ENCODE assay signal across 11 mouse cellular contexts in the genomic region with DNA sequence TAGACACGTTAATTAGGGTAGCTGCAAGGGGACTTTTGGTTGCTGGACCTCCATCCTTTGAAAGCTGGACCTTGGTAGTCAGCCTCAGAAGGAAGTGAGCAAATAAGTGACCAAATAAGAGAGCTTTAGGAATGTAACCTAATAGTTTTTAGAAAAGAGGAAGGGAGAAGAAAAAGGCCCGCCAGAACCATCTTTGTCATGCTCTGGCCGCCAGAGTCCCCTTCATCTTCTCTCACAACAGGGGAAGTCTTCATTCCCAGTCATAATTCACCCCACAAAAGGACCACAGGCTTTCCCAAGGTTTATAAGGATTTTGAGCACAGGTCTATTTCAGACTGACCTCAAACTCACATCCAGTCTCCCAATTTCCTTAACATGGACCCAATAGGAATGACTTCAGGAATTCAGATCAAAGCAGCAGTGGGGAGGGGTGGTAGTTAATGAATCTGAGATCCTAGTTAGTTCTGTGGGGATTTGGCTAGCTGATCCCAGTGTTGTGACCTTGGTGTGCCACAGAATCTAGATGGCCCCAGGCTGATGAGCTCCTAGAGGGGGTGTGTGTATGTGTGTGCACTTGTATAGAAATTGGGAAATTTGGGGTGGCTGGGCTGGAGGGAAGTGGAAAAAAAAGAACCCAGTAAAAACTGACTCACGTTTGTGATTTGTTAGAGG. TPM values are rescaled to one million over a fixed set of nuclear protein-coding genes. Genes with fewer than 3 reads are reported as not detected.
DNase-seq lines count a peak whose midpoint lies in the region; ATAC-seq and TF ChIP-seq lines count a peak whose summit lies in the region.
"Had no signal": no experiment of that assay in that cellular context is flagged by ENCODE, and none has a peak within 500 bp of the region (broad histone marks: within the 10 kb centered on the region; RNA-seq: fewer than 3 reads in every experiment).

No protein-coding gene starts in this region.

- H3K9ac ChIP-seq in heart, embryonic 15.5 days = no peak overlapping the region
- H3K9ac ChIP-seq in stomach, embryonic 16.5 days (ENCODE audit: low read length) = no peak overlapping the region
- no peak overlapping the region for H3K9ac ChIP-seq in stomach, postnatal 0 days (ENCODE audit: low read length)
- no peak overlapping the region for H3K9ac ChIP-seq in heart, embryonic 12.5 days

- peaks cover 58% of the 10 kb centered on the region for H3K36me3 ChIP-seq in heart, embryonic 15.5 days
- peaks cover 29% of the 10 kb centered on the region; the same call in 1 of the 2 replicates for H3K36me3 ChIP-seq in stomach, embryonic 16.5 days (ENCODE audit: control insufficient read depth, insufficient read depth, low read length)
- H3K36me3 ChIP-seq in stomach, postnatal 0 days (ENCODE audit: control insufficient read depth, insufficient read depth, low read length) = peaks cover 14% of the 10 kb centered on the region
- peaks cover 63% of the 10 kb centered on the region for H3K36me3 ChIP-seq in heart, embryonic 12.5 days

- H3K27ac ChIP-seq in heart, embryonic 15.5 days = 0 out of 2 replicates have a peak overlapping the region, but pooled peaks have one; percentile 26
- peak overlapping the region; percentile 4; the same call in 1 of the 2 replicates for H3K27ac ChIP-seq in stomach, embryonic 16.5 days (ENCODE audit: low read length)
- no peak overlapping the region for H3K27ac ChIP-seq in stomach, postnatal 0 days (replicated peaks)
- H3K27ac ChIP-seq in heart, embryonic 12.5 days (ENCODE audit: poor library complexity, severe bottlenecking) = no peak overlapping the region

- H3K27me3 ChIP-seq in heart, embryonic 15.5 days = no peaks in the 10 kb centered on the region
- no peaks in the 10 kb centered on the region for H3K27me3 ChIP-seq in stomach, embryonic 16.5 days (ENCODE audit: control insufficient read depth, insufficient read depth, low read length)
- no peaks in the 10 kb centered on the region for H3K27me3 ChIP-seq in stomach, postnatal 0 days (ENCODE audit: control insufficient read depth, insufficient read depth, low read length)
- H3K27me3 ChIP-seq in heart, embryonic 12.5 days (replicated peaks) = no peaks in the 10 kb centered on the region

- DNase-seq in heart, adult 8-10 months (ENCODE audit: low spot score) = no peak
- DNase-seq in stomach, postnatal 0 days (ENCODE audit: low spot score) = no peak
- DNase-seq in kidney, postnatal 25 days = peak; percentile 46 to 71
- DNase-seq in spleen, postnatal 14 days (ENCODE audit: low spot score in 2 of 2) = no peak
- DNase-seq: cerebellum, adult 9-10 months; heart, postnatal 4 days; thymus, adult 2 months had no signal

- H3K4me1 ChIP-seq in heart, embryonic 15.5 days (replicated peaks) = peaks cover 27% of the 10 kb centered on the region
- H3K4me1 ChIP-seq in stomach, embryonic 16.5 days (ENCODE audit: control insufficient read depth, insufficient read depth, low read length) = peaks cover 20% of the 10 kb centered on the region
- H3K4me1 ChIP-seq in stomach, postnatal 0 days (replicated peaks; ENCODE audit: control insufficient read depth, insufficient read depth) = peaks cover 5% of the 10 kb centered on the region; the same call in 1 of the 2 replicates
- peaks cover 26% of the 10 kb centered on the region for H3K4me1 ChIP-seq in heart, embryonic 12.5 days (replicated peaks)

- H3K4me2 ChIP-seq in heart, embryonic 15.5 days = no peak overlapping the region
- no peak overlapping the region for H3K4me2 ChIP-seq in stomach, embryonic 16.5 days (ENCODE audit: low read depth, low read length)
- H3K4me2 ChIP-seq in stomach, postnatal 0 days (replicated peaks; ENCODE audit: low read depth) = no peak overlapping the region
- H3K4me2 ChIP-seq in heart, embryonic 12.5 days = no peak overlapping the region

- no peak for TF ChIP-seq EP300 in stomach, postnatal 0 days (optimal IDR thresholded peaks at IDR 0.05)

- no peak for ATAC-seq in heart, embryonic 15.5 days (replicated peaks; ENCODE audit: insufficient number of reproducible peaks, insufficient read depth, low FRiP score, low read depth)
- ATAC-seq in stomach, embryonic 16.5 days (ENCODE audit: insufficient read depth, low FRiP score) = no peak
- no peak for ATAC-seq in stomach, postnatal 0 days (ENCODE audit: low FRiP score, low TSS enrichment)
- ATAC-seq in erythroblast, adult 5-6 weeks (replicated peaks; ENCODE audit: low FRiP score, poor library complexity, severe bottlenecking) = no peak
- ATAC-seq in heart, embryonic 12.5 days (ENCODE audit: insufficient number of reproducible peaks, low FRiP score) = no peak

- WGBS in heart, embryonic 15.5 days = 60% methylated on average over 4 of the region's 4 CpGs
- WGBS in stomach, embryonic 16.5 days = 48% methylated on average over 4 of the region's 4 CpGs
- 47% methylated on average over 4 of the region's 4 CpGs for WGBS in stomach, postnatal 0 days
- WGBS in heart, embryonic 12.5 days = 62% methylated on average over 4 of the region's 4 CpGs

- H3K4me3 ChIP-seq in heart, embryonic 15.5 days = no peak overlapping the region
- no peak overlapping the region for H3K4me3 ChIP-seq in stomach, embryonic 16.5 days (replicated peaks; ENCODE audit: low read length)
- no peak overlapping the region for H3K4me3 ChIP-seq in stomach, postnatal 0 days (ENCODE audit: low read depth, low read length)
- no peak overlapping the region for H3K4me3 ChIP-seq in heart, embryonic 12.5 days

- no peak for TF ChIP-seq CTCF in stomach, postnatal 0 days (IDR thresholded peaks at IDR 0.05; ENCODE audit: low read depth)

- H3K9me3 ChIP-seq in heart, embryonic 15.5 days (replicated peaks) = no peaks in the 10 kb centered on the region
- no peaks in the 10 kb centered on the region for H3K9me3 ChIP-seq in stomach, embryonic 16.5 days (replicated peaks; ENCODE audit: control insufficient read depth, low read length)
- H3K9me3 ChIP-seq in stomach, postnatal 0 days (ENCODE audit: control insufficient read depth, low read length) = no peaks in the 10 kb centered on the region
- H3K9me3 ChIP-seq in heart, embryonic 12.5 days (replicated peaks) = no peaks in the 10 kb centered on the region

RNA-seq across cellular contexts. Expression of a gene that starts 1.7 kb away (rescaled TPM):
- 371 and 431 TPM in 2 replicates for polyA plus RNA-seq in heart, embryonic 15.5 days (2015; fragmentation: Nextera tagmentation; extraction: Ambion mirVana)
- total RNA-seq in heart, adult 8-10 months (2022) = 100 to 1,000 TPM; 436 to 548 (median 491) TPM
- 598 and 707 TPM in 2 replicates for polyA plus RNA-seq in stomach, embryonic 16.5 days (2015; fragmentation: Nextera tagmentation; extraction: Ambion mirVana)
- 610 and 623 TPM in 2 replicates for polyA plus RNA-seq in stomach, postnatal 0 days (2015; fragmentation: Nextera tagmentation; extraction: Ambion mirVana)
- total RNA-seq in erythroblast, adult 5-6 weeks (2015; ENCODE audit: low replicate concordance) = 430 and 606 TPM in 2 replicates
- total RNA-seq in erythroblast, adult 5-6 weeks (2017; ENCODE audit: low replicate concordance) = 197 and 317 TPM in 2 replicates
- 403 and 415 TPM in 2 replicates for polyA plus RNA-seq in heart, embryonic 12.5 days (2016; fragmentation: Nextera tagmentation; extraction: Ambion mirVana)

RNA-seq across cellular contexts. Expression of a gene that starts 11.8 kb away (rescaled TPM):
- 270 and 363 TPM in 2 replicates for polyA plus RNA-seq in heart, embryonic 15.5 days (2015; fragmentation: Nextera tagmentation; extraction: Ambion mirVana)
- total RNA-seq in heart, adult 8-10 months (2022) = 10 to 100 TPM; 23.2 to 25.6 (median 23.4) TPM
- polyA plus RNA-seq in stomach, embryonic 16.5 days (2015; fragmentation: Nextera tagmentation; extraction: Ambion mirVana) = 340 and 363 TPM in 2 replicates
- polyA plus RNA-seq in stomach, postnatal 0 days (2015; fragmentation: Nextera tagmentation; extraction: Ambion mirVana) = 264 and 345 TPM in 2 replicates
- total RNA-seq in erythroblast, adult 5-6 weeks (2015; ENCODE audit: low replicate concordance) = 103 and 110 TPM in 2 replicates
- 82.2 and 113 TPM in 2 replicates for total RNA-seq in erythroblast, adult 5-6 weeks (2017; ENCODE audit: low replicate concordance)
- polyA plus RNA-seq in heart, embryonic 12.5 days (2016; fragmentation: Nextera tagmentation; extraction: Ambion mirVana) = 369 and 385 TPM in 2 replicates

Comparison
In these comparisons a context has a peak if more than half of its experiments do, and no peak if none do; other contexts are left out.
1. H3K27ac ChIP-seq: peak in heart, embryonic 15.5 days (single experiment) and stomach, embryonic 16.5 days (single experiment); none in stomach, postnatal 0 days (single experiment) and heart, embryonic 12.5 days (single experiment).
2. DNase-seq: peak in kidney, postnatal 25 days (2 of 2); none in heart, adult 8-10 months (single experiment), stomach, postnatal 0 days (single experiment) and spleen, postnatal 14 days (0 of 2).